Mouse (Mus musculus) heart, embryonic 12.5 days (tissue): Measurements from ENCODE around the gene Polr2f. TPM values are rescaled to one million over a fixed set of nuclear protein-coding genes. Genes with fewer than 3 reads are reported as not detected.

Experiments used
- ATAC-seq: fragments of 200-750 bp; cut with Nextera tagmentation; 2 replicates; pipeline ENCODE4 v1.8.0; 2017; ENCODE audit warnings: moderate TSS enrichment, moderate library complexity; ENCODE audit not compliant: insufficient number of reproducible peaks, low FRiP score
- H3K27ac ChIP-seq: fragments of 300-500 bp; sonication (generic); 2 replicates; pipeline ENCODE4 v1.5.1; 2016; ENCODE audit warnings: mild to moderate bottlenecking, moderate library complexity; ENCODE audit not compliant: poor library complexity, severe bottlenecking
- H3K27me3 ChIP-seq: fragments of 300-500 bp; sonication (generic); replicated peaks from 2 replicates; pipeline ENCODE4 v1.6.1; 2016; ENCODE audit warnings: mild to moderate bottlenecking, moderate library complexity
- H3K36me3 ChIP-seq: fragments of 300-500 bp; sonication (generic); 2 replicates; pipeline ENCODE4 v1.6.1; 2016; ENCODE audit warnings: mild to moderate bottlenecking, moderate library complexity
- H3K4me1 ChIP-seq: fragments of 300-500 bp; sonication (generic); replicated peaks from 2 replicates; pipeline ENCODE4 v1.6.1; 2016; ENCODE audit warnings: mild to moderate bottlenecking
- H3K4me2 ChIP-seq: fragments of 300-500 bp; sonication (generic); 2 replicates; pipeline ENCODE4 v1.6.1; 2016; ENCODE audit warnings: mild to moderate bottlenecking, moderate library complexity
- H3K4me3 ChIP-seq: fragments of 300-500 bp; sonication (generic); 2 replicates; pipeline ENCODE4 v1.5.1; 2016; ENCODE audit warnings: mild to moderate bottlenecking
- H3K9ac ChIP-seq: fragments of 300-500 bp; sonication (generic); 2 replicates; pipeline ENCODE4 v1.6.1; 2016; ENCODE audit warnings: mild to moderate bottlenecking, moderate library complexity
- H3K9me3 ChIP-seq: fragments of 300-500 bp; sonication (generic); replicated peaks from 2 replicates; pipeline ENCODE4 v1.6.1; 2016; ENCODE audit warnings: mild to moderate bottlenecking, moderate library complexity
- WGBS: fragments of 180-500 bp; shearing (Covaris S2); methylation state at CpG from one replicate; pipeline ENCODE4 v1.1.7; 2016; 5-methylcytosine and 5-hydroxymethylcytosine counted together
- polyA plus RNA-seq: library from polyadenylated mRNA; unstranded; fragments of >200 nt; fragmentation: Nextera tagmentation; extraction: Ambion mirVana; gene quantifications from 2 replicates; pipeline ENCODE4 v1.2.1, GENCODE M21; 2016

Polr2f gene
- polyA plus RNA-seq, 1 experiment from 2014 or later = 289 TPM

DNA sequence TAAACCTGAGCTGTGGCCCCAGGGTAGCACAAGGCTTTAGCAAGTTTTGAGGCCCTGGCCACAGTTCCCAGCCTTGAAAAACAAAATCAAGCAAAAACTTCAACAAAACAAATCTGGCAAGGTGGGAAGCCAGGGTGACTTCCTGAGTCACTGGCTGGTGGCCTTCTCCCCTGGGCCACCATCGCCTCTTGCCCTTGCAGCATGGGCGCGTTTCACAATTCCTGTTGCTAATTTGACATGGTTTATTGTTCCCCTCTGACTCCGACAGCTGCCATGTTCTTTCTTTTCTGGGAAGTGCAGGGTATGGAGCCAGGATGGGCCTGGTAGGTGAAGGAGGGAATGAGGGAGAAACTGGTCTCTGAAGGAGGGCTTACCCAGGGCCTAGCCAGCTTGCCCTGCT lies 18.7 kb upstream of the Polr2f start:
- Histone ChIP-seq H3K36me3 (peaks cover 100% of the 10 kb centered on the region), H3K4me1 (peaks cover 20% of the 10 kb centered on the region), H3K27ac (no peak overlapping the region), H3K9me3 (no peaks in the 10 kb centered on the region), H3K9ac (no peak overlapping the region), H3K4me2 (no peak overlapping the region), H3K4me3 (no peak overlapping the region), H3K27me3 (no peaks in the 10 kb centered on the region)
- no peak for ATAC-seq
- WGBS = 83% methylated on average over 4 of the region's 4 CpGs

DNA sequence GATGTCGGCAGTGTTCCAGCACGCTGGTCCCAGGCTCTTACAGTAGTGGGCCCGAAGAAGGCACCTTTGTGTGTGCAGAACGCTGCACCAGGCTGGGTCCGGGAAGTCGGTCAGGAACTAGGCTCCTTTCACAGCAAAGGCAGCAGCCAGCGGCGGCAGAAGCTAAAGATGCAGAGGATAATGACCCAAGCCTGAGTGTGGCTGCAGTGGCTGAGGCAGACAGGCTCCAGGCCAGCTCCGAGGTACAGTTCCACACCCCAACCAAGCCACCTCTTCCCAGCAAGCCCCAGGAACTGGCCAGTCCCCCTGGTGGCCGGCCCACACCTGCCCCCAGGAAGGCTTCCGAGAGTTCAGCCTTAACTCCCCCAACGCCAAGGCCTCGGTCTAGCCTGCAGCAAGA lies 18.3 kb upstream of the Polr2f start:
- ATAC-seq = no peak
- H3K27ac ChIP-seq = no peak overlapping the region
- H3K36me3 ChIP-seq = peaks cover 100% of the 10 kb centered on the region
- H3K4me3 ChIP-seq = no peak overlapping the region
- H3K4me2 ChIP-seq = no peak overlapping the region
- H3K9ac ChIP-seq = no peak overlapping the region
- WGBS = 83% methylated on average over 13 of the region's 13 CpGs
- peaks cover 3% of the 10 kb centered on the region; the same call in 1 of the 2 replicates for H3K9me3 ChIP-seq
- peaks cover 20% of the 10 kb centered on the region for H3K4me1 ChIP-seq
- no peaks in the 10 kb centered on the region for H3K27me3 ChIP-seq

DNA sequence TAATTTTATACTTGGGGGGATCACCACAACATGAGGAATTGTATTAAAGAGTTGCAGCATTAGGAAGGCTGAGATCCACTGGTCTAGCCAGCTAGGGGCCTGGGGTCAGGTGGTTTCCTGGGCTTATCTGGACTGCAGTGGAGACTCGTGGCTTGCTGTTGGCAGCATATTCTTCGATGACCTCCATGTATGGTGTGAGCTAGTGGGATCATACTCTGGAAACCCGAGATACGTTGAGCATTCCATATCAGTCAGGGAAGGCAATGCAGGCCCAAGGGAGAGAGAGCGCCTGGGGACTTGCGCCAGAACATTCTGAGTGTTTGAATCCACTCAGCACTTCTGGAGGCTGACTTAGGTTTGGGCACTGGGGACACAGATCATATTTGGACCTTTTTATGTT lies 17.1 kb upstream of the Polr2f start:
- H3K9ac ChIP-seq = peak overlapping the region; percentile 28; the same call in 1 of the 2 replicates
- peaks cover 10% of the 10 kb centered on the region for H3K9me3 ChIP-seq
- H3K4me3 ChIP-seq = no peak overlapping the region
- peaks cover 20% of the 10 kb centered on the region for H3K4me1 ChIP-seq
- WGBS = 31% methylated on average over 6 of the region's 6 CpGs
- no peaks in the 10 kb centered on the region for H3K27me3 ChIP-seq
- H3K36me3 ChIP-seq = peaks cover 100% of the 10 kb centered on the region
- H3K4me2 ChIP-seq = no peak overlapping the region
- H3K27ac ChIP-seq = peak overlapping the region; percentile 83
- no peak for ATAC-seq

DNA sequence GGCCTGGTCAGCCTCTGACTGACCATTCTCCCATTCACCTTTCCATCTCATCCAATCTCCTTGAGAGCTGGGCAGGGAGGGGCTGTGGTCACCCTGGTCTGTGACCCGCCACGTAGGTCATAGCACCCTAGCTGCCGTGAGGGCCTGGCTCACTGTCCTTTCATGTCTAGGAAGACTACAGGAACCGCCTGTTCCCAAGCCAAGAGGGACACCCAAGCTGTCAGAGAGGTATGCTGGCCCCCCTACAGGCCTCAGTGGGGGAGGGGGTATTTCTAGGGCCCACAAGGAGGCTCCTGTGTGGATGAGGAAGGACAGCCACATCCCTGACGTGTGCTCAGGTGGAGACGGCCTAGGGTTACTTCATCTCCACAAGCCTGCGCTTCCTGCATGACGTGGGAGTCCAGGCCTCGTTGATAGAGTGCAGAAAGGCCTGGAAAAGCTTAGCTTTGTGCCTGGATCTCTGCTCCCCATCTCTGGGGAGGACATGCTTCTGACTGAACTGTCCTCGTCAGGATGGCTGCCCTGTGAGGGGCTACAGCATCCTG lies 16.4 kb upstream of the Polr2f start:
- H3K4me3 ChIP-seq = no peak overlapping the region
- ATAC-seq = no peak
- peaks cover 20% of the 10 kb centered on the region for H3K4me1 ChIP-seq
- peak overlapping the region; percentile 83 for H3K27ac ChIP-seq
- no peak overlapping the region for H3K4me2 ChIP-seq
- H3K9me3 ChIP-seq = peaks cover 10% of the 10 kb centered on the region
- WGBS = 75% methylated on average over 10 of the region's 10 CpGs
- no peaks in the 10 kb centered on the region for H3K27me3 ChIP-seq
- H3K9ac ChIP-seq = peak overlapping the region; percentile 28; the same call in 1 of the 2 replicates
- peaks cover 98% of the 10 kb centered on the region for H3K36me3 ChIP-seq

DNA sequence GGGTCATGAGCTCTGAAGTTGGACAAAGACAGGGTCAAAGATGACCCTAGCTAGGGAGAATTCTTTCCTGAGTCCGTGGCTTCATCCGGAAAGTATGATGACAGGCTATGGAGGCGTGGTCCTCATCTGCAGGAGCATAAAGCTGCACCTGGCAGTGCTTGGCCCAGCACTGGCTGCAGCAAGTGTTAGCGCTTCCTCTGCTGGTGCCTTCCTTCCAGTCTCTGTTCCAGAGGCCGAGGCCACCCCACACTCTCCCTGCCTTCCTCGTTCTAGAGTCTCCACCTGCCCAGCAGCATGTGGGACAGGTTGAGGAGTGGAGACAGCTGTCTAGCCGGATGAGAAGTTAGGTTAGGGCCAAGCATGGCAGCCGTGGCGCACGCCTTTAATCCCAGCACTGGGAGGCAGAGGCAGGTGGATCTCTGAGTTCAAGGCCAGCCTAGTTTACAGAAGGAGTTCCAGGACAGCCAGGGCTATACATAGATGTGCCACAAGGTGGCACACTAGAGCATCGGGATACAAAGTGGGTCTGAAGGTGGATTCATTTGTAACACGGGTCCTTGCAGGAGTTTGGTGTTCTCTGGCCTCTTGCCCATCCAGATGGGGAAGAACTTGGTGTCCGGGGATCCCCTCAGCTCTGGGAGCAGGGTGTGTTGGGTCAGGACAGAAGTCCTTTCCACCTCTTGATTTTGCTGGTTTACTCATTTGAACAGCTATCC lies 14.4 kb upstream of the Polr2f start:
- H3K9ac ChIP-seq = no peak overlapping the region
- WGBS = 75% methylated on average over 13 of the region's 13 CpGs
- no peak for ATAC-seq
- no peak overlapping the region for H3K27ac ChIP-seq
- no peak overlapping the region for H3K4me2 ChIP-seq
- H3K4me1 ChIP-seq = peaks cover 27% of the 10 kb centered on the region
- peaks cover 98% of the 10 kb centered on the region for H3K36me3 ChIP-seq
- no peak overlapping the region for H3K4me3 ChIP-seq
- peaks cover 10% of the 10 kb centered on the region for H3K9me3 ChIP-seq
- no peaks in the 10 kb centered on the region for H3K27me3 ChIP-seq

DNA sequence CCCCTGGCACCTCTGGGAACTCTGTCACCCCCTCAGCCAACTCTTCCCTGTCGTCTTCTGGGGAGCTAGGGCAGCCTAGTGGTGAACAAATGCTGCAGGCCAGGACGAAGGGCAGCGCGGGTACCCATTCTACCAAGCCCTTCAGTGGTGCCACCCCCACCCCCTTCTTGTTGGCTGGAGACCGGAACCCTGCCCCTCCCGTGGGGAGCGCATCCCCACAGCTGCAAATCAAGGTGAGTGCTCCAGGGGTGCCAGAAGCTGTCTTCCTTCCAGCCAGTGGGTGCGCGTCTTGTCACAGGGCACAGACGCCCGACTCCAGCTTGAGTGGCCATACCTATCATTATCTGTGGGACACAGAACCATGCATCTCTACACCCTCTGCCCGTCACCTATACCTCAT lies 13.7 kb upstream of the Polr2f start:
- WGBS = 89% methylated on average over 12 of the region's 12 CpGs
- Histone ChIP-seq H3K27me3 (no peaks in the 10 kb centered on the region), H3K36me3 (peaks cover 98% of the 10 kb centered on the region), H3K4me2 (no peak overlapping the region), H3K9ac (no peak overlapping the region), H3K4me1 (peaks cover 27% of the 10 kb centered on the region), H3K9me3 (peaks cover 10% of the 10 kb centered on the region), H3K27ac (no peak overlapping the region), H3K4me3 (no peak overlapping the region)
- ATAC-seq = no peak

DNA sequence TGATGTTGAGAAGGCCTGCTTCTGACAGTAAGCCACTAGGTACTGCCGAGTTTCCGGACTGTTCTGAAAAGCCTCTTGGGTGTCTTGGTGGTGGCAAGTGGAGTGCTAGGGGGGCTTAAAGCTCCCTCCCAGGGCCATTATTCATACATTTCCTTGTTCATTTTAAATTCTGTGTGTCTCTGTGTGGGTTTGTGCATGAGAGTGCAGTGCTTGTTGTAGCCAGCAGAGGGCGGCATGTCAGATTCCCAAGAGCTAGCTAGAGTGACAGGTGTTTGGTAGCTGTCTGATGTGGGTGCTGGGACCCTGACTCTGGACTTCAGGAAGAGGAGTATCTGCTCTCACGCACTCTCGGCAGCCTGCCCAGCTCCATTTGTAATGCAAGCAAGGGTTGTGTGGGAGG lies 12.6 kb upstream of the Polr2f start:
- H3K4me1 ChIP-seq = peaks cover 21% of the 10 kb centered on the region
- H3K9me3 ChIP-seq = peaks cover 10% of the 10 kb centered on the region
- no peaks in the 10 kb centered on the region for H3K27me3 ChIP-seq
- H3K27ac ChIP-seq = no peak overlapping the region
- H3K4me3 ChIP-seq = no peak overlapping the region
- H3K4me2 ChIP-seq = no peak overlapping the region
- ATAC-seq = no peak
- H3K9ac ChIP-seq = no peak overlapping the region
- WGBS = 90% methylated on average over 5 of the region's 5 CpGs
- H3K36me3 ChIP-seq = peaks cover 98% of the 10 kb centered on the region

DNA sequence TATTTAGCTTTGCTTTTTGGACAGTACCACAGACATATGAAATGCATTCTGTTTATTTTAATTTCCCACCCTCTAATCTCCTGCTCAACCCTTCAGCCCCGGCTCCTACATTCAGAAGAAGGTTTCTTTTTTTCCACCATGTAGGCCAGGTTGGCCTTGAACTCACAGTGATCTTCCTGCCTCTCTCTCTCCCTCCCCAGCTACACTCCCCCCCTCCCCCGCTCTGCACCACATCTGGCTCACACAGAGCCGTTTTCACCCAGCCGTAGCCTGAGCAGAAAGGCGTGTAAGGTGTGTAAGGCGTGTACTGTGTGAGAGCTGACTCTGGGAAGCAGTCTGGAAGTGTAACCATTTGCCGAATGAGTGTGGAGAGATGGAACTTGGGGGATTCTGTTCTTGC lies 11.5 kb upstream of the Polr2f start:
- H3K36me3 ChIP-seq = peaks cover 98% of the 10 kb centered on the region
- H3K9ac ChIP-seq = no peak overlapping the region
- H3K4me1 ChIP-seq = peaks cover 11% of the 10 kb centered on the region
- WGBS = 74% methylated on average over 7 of the region's 7 CpGs
- peaks cover 10% of the 10 kb centered on the region for H3K9me3 ChIP-seq
- H3K4me2 ChIP-seq = no peak overlapping the region
- H3K27me3 ChIP-seq = no peaks in the 10 kb centered on the region
- H3K4me3 ChIP-seq = no peak overlapping the region
- no peak overlapping the region for H3K27ac ChIP-seq
- ATAC-seq = no peak

DNA sequence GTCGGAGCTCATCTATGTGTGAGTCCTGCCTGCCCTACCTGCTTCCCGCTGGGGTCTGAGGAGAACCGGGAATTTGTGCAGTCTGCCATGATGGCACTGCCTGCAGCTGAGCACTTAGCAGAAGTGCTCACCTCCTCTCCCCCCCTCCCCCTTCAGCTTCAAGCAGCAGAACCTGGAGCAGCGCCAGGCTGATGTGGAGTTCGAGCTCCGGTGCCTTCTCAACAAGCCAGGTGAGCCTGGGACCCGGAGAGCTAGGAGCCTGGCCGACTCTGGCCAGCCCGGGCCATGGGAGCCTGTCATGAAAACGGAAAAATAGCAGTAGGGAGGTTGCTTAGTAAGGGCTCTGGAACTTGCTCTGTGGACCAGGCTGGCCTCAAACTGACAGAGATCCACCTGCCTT lies 10.0 kb upstream of the Polr2f start:
- H3K4me2 ChIP-seq = no peak overlapping the region
- H3K27ac ChIP-seq = no peak overlapping the region
- H3K9me3 ChIP-seq = peaks cover 10% of the 10 kb centered on the region
- H3K4me3 ChIP-seq = no peak overlapping the region
- peaks cover 7% of the 10 kb centered on the region for H3K4me1 ChIP-seq
- H3K36me3 ChIP-seq = peaks cover 90% of the 10 kb centered on the region
- H3K9ac ChIP-seq = no peak overlapping the region
- H3K27me3 ChIP-seq = no peaks in the 10 kb centered on the region
- WGBS = 77% methylated on average over 10 of the region's 10 CpGs
- ATAC-seq = no peak

DNA sequence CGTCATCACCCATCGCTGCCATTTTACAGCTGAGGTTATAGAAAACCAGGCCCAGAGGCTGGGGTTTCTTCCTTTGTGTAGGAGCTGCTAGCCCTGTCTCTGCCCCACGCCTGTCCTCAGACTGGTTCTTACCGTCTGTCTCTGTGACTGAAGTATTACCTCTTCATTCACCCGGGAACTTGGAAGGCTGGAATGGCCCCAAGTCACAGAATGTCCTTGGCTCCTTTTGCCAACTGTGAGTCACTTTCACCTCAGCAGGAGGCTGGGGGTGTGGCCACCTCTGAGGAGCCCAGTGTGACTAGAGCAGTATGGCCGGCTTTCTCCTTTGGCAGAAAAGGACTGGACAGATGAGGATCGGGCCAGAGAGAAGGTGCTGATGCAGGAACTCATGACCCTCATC lies 9.4 kb upstream of the Polr2f start:
- no peak overlapping the region for H3K4me2 ChIP-seq
- ATAC-seq = no peak
- H3K4me3 ChIP-seq = no peak overlapping the region
- H3K36me3 ChIP-seq = peaks cover 83% of the 10 kb centered on the region
- peaks cover 7% of the 10 kb centered on the region for H3K4me1 ChIP-seq
- WGBS = 53% methylated on average over 7 of the region's 7 CpGs
- no peak overlapping the region for H3K9ac ChIP-seq
- no peaks in the 10 kb centered on the region for H3K27me3 ChIP-seq
- no peak overlapping the region for H3K27ac ChIP-seq
- H3K9me3 ChIP-seq = peaks cover 10% of the 10 kb centered on the region

DNA sequence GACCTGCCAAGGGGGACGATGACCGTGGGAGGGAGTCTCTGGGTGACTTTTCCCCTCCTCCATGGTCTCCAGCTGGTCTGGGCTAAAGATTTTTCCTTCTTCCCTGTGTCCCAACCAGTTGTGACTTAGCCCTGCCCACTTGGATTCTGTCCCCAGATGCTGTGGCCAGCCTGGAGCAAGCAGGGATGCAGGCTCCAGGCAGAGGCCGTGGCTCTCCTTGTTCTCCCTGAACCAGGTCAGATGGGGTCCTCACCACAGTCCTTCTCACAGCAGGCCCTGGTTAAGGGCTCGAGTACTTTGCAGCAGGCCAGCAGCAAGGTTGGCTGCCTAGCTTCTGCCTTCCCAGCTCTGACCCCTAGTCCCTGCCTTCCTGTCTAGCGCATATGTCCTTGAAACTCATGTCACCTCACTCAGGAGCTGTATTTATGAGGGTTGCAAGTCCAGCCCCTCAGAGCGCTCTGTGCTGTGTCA lies 7.6 kb upstream of the Polr2f start:
- Histone ChIP-seq H3K9me3 (peaks cover under 1% of the 10 kb centered on the region; the same call in 1 of the 2 replicates), H3K36me3 (peaks cover 65% of the 10 kb centered on the region), H3K9ac (no peak overlapping the region), H3K27me3 (no peaks in the 10 kb centered on the region), H3K4me3 (no peak overlapping the region), H3K27ac (no peak overlapping the region), H3K4me1 (peaks cover 7% of the 10 kb centered on the region), H3K4me2 (no peak overlapping the region)
- 84% methylated on average over 6 of the region's 6 CpGs for WGBS
- no peak for ATAC-seq
